In genomic region chr15:85795516-85795915, GRCm38 (mm10) we compare ENCODE assay signal across 34 mouse cellular contexts. TPM values are rescaled to one million over a fixed set of nuclear protein-coding genes. Genes with fewer than 3 reads are reported as not detected.
"Had no signal": no experiment of that assay in that cellular context is flagged by ENCODE, and none has a peak within 500 bp of the region (broad histone marks: within the 10 kb centered on the region; RNA-seq: fewer than 3 reads in every experiment).

No protein-coding gene starts in this region.

- ATAC-seq: liver, embryonic 12.5 days; liver, postnatal 0 days; midbrain, embryonic 13.5 days; midbrain, embryonic 15.5 days; midbrain, embryonic 16.5 days had no signal

- H3K27me3 ChIP-seq: limb, embryonic 12.5 days; limb, embryonic 13.5 days; limb, embryonic 15.5 days; liver, embryonic 13.5 days; liver, embryonic 15.5 days; lung, embryonic 15.5 days; midbrain, embryonic 13.5 days; midbrain, embryonic 15.5 days; neural tube, embryonic 12.5 days; neural tube, embryonic 13.5 days had no signal

- H3K4me1 ChIP-seq: limb, embryonic 10.5 days; limb, embryonic 12.5 days; limb, embryonic 13.5 days; limb, embryonic 15.5 days; liver, embryonic 12.5 days; liver, embryonic 13.5 days; liver, embryonic 15.5 days; lung, embryonic 15.5 days; midbrain, embryonic 10.5 days; midbrain, embryonic 12.5 days; midbrain, embryonic 13.5 days; midbrain, embryonic 15.5 days; neural tube, embryonic 12.5 days; neural tube, embryonic 13.5 days had no signal

- H3K9me3 ChIP-seq: limb, embryonic 10.5 days; limb, embryonic 12.5 days; limb, embryonic 13.5 days; limb, embryonic 15.5 days; liver, embryonic 12.5 days; liver, embryonic 13.5 days; liver, embryonic 15.5 days; lung, embryonic 15.5 days; midbrain, embryonic 10.5 days; midbrain, embryonic 12.5 days; midbrain, embryonic 13.5 days; midbrain, embryonic 15.5 days; neural tube, embryonic 12.5 days; neural tube, embryonic 13.5 days had no signal

- H3K27ac ChIP-seq: limb, embryonic 10.5 days; limb, embryonic 12.5 days; limb, embryonic 13.5 days; limb, embryonic 15.5 days; liver, embryonic 12.5 days; liver, embryonic 13.5 days; liver, embryonic 14.5 days; liver, embryonic 15.5 days; lung, embryonic 15.5 days; macrophage; midbrain, embryonic 10.5 days; midbrain, embryonic 12.5 days; midbrain, embryonic 13.5 days; midbrain, embryonic 15.5 days; neural tube, embryonic 12.5 days; neural tube, embryonic 13.5 days had no signal

- H3K4me3 ChIP-seq: limb, embryonic 10.5 days; limb, embryonic 12.5 days; limb, embryonic 13.5 days; limb, embryonic 15.5 days; liver, embryonic 12.5 days; liver, embryonic 13.5 days; liver, embryonic 15.5 days; lung, embryonic 15.5 days; megakaryocyte, embryonic 14.5 days; midbrain, embryonic 10.5 days; midbrain, embryonic 12.5 days; midbrain, embryonic 13.5 days; midbrain, embryonic 15.5 days; myocyte; neural tube, embryonic 12.5 days; neural tube, embryonic 13.5 days had no signal

- H3K9ac ChIP-seq: limb, embryonic 12.5 days; limb, embryonic 13.5 days; limb, embryonic 15.5 days; liver, embryonic 12.5 days; liver, embryonic 13.5 days; liver, embryonic 14.5 days; liver, embryonic 15.5 days; liver, postnatal 0 days; lung, embryonic 14.5 days; lung, embryonic 15.5 days; midbrain, embryonic 12.5 days; midbrain, embryonic 13.5 days; midbrain, embryonic 15.5 days; neural tube, embryonic 12.5 days; neural tube, embryonic 13.5 days had no signal

- H3K4me2 ChIP-seq: limb, embryonic 12.5 days; limb, embryonic 13.5 days; limb, embryonic 15.5 days; liver, embryonic 11.5 days; liver, embryonic 12.5 days; liver, embryonic 13.5 days; liver, embryonic 15.5 days; lung, embryonic 14.5 days; lung, embryonic 15.5 days; midbrain, embryonic 11.5 days; midbrain, embryonic 12.5 days; midbrain, embryonic 13.5 days; midbrain, embryonic 15.5 days; neural tube, embryonic 12.5 days; neural tube, embryonic 13.5 days had no signal

- DNase-seq: left cerebral cortex, postnatal 4 days; liver; liver, embryonic 13.5 days; liver, postnatal 0 days; lung, adult 18-20 months; lung, adult 2 months; lung, embryonic 14.5 days; lung, postnatal 10 days; lung, postnatal 14 days; lung, postnatal 36 days; lung, postnatal 4 days; midbrain, embryonic 14.5 days had no signal

- H3K36me3 ChIP-seq: limb, embryonic 10.5 days; limb, embryonic 12.5 days; limb, embryonic 13.5 days; limb, embryonic 15.5 days; liver, embryonic 12.5 days; lung, embryonic 15.5 days; midbrain, embryonic 10.5 days; midbrain, embryonic 12.5 days; midbrain, embryonic 13.5 days; midbrain, embryonic 15.5 days; neural tube, embryonic 12.5 days; neural tube, embryonic 13.5 days had no signal

RNA-seq across cellular contexts. Expression of gene Pkdrej, which starts 26.0 kb away (rescaled TPM):
- total RNA-seq: megakaryocyte, adult 5-6 weeks; monocyte, adult 5-6 weeks had no signal
- polyA plus RNA-seq: liver, postnatal 0 days; macrophage; midbrain, embryonic 10.5 days; midbrain, embryonic 16.5 days; myocyte had no signal
